Mouse (Mus musculus) v-Abl transformed pro-B cells (cell line): ENCODE data around the gene Ocm.

Experiments
- in situ Hi-C, 2 experiments: fragments of 400-800 bp; cut with MboI; formaldehyde crosslinking; loops; one replicate each; pipeline ENCODE4 v1.15.1; 2025; ENCODE audit not compliant: unreplicated experiment in 2 of 2

Gene Ocm

GRCm38 (mm10) chr5:144013366-144014134, 12.9 kb downstream of the Ocm start:
- in situ Hi-C loops, result loop anchor here (25.0 kb wide), 1 partner anchor 1099 kb away; the partner anchor contains the start of gene Arpc1b (in 2 of the 2)

- in situ Hi-C loops, result loop anchor here (25.0 kb wide), 1 partner anchor 1110 kb away; the partner anchor contains the start of gene Arpc1b (in 2 of the 2)
These were observed 23.8 kb downstream of the Ocm start for GRCm38 (mm10) chr5:144002461-144003192.

GRCm38 (mm10) chr5:143999409-143999808, 27.1 kb downstream of the Ocm start:
- in situ Hi-C loops, result no loop called here

GRCm38 (mm10) chr5:143994632-143995365, 31.7 kb downstream of the Ocm start:
- in situ Hi-C loops, result no loop called here

GRCm38 (mm10) chr5:143993849-143994248, 32.6 kb downstream of the Ocm start:
- in situ Hi-C loops, result no loop called here

- in situ Hi-C loops, result no loop called here
These were observed 33.2 kb downstream of the Ocm start for GRCm38 (mm10) chr5:143993260-143993659.

GRCm38 (mm10) chr5:143992661-143993060, 33.8 kb downstream of the Ocm start:
- in situ Hi-C loops, result no loop called here

- in situ Hi-C loops, result no loop called here
These were observed 36.4 kb downstream of the Ocm start for GRCm38 (mm10) chr5:143990086-143990485.

GRCm38 (mm10) chr5:143989046-143989445, 37.4 kb downstream of the Ocm start:
- in situ Hi-C loops, result no loop called here

GRCm38 (mm10) chr5:143987596-143987995, 38.9 kb downstream of the Ocm start:
- in situ Hi-C loops, result no loop called here

GRCm38 (mm10) chr5:143985381-143985780, 41.1 kb downstream of the Ocm start:
- in situ Hi-C loops, result no loop called here

- in situ Hi-C loops, result no loop called here
These were observed 44.1 kb downstream of the Ocm start for GRCm38 (mm10) chr5:143982361-143982760.

- in situ Hi-C loops, result no loop called here
These were observed 45.6 kb downstream of the Ocm start for GRCm38 (mm10) chr5:143980858-143981257.

GRCm38 (mm10) chr5:143976726-143977431, 49.6 kb downstream of the Ocm start:
- in situ Hi-C loops, result loop anchor here (5.0 to 10.0 kb wide), 3 partner anchors 402 to 540 kb away; no protein-coding TSS in a partner anchor

- in situ Hi-C loops, result loop anchor here (5.0 to 10.0 kb wide), 3 partner anchors 401 to 539 kb away; no protein-coding TSS in a partner anchor
These were observed 50.2 kb downstream of the Ocm start for GRCm38 (mm10) chr5:143976232-143976631.

GRCm38 (mm10) chr5:143975631-143975933, 50.9 kb downstream of the Ocm start:
- in situ Hi-C loops, result loop anchor here (5.0 to 10.0 kb wide), 3 partner anchors 401 to 538 kb away; no protein-coding TSS in a partner anchor

GRCm38 (mm10) chr5:143974931-143975630, 51.4 kb downstream of the Ocm start:
- in situ Hi-C loops, result loop anchor here (5.0 to 10.0 kb wide), 3 partner anchors 400 to 538 kb away; no protein-coding TSS in a partner anchor

- in situ Hi-C loops, result loop anchor here in 1 of 2 experiments (10.0 kb wide), 1 partner anchor 398 kb away; no protein-coding TSS in a partner anchor
These were observed 53.8 kb downstream of the Ocm start for GRCm38 (mm10) chr5:143972628-143973027.
